Mouse (Mus musculus) kidney, embryonic 14.5 days (tissue): ENCODE data around the gene Elmo1. TPM values are rescaled to one million over a fixed set of nuclear protein-coding genes. Genes with fewer than 3 reads are reported as not detected.

ENCODE experiments used
- ATAC-seq: fragments of 200-750 bp; cut with Nextera tagmentation; 2 replicates; pipeline ENCODE4 v1.8.0; 2017; ENCODE audit warnings: moderate number of reproducible peaks, mild to moderate bottlenecking, moderate TSS enrichment, moderate library complexity; ENCODE audit not compliant: low FRiP score, low TSS enrichment
- H3K27ac ChIP-seq: fragments of 300-500 bp; sonication (generic); 2 replicates; pipeline ENCODE4 v1.5.1; 2014; ENCODE audit warnings: low read depth, mild to moderate bottlenecking, low read length, moderate library complexity, mixed read lengths
- H3K27me3 ChIP-seq: fragments of 300-500 bp; sonication (generic); 2 replicates; pipeline ENCODE4 v1.6.1; 2014; ENCODE audit warnings: mild to moderate bottlenecking, low read length; ENCODE audit not compliant: control insufficient read depth, insufficient read depth
- H3K36me3 ChIP-seq: fragments of 300-500 bp; sonication (generic); 2 replicates; pipeline ENCODE4 v1.6.1; 2014; ENCODE audit warnings: low read length, mixed read lengths; ENCODE audit not compliant: control insufficient read depth, insufficient read depth
- H3K4me1 ChIP-seq: fragments of 300-500 bp; sonication (generic); 2 replicates; pipeline ENCODE4 v1.6.1; 2014; ENCODE audit warnings: low read length, mixed read lengths; ENCODE audit not compliant: control insufficient read depth, insufficient read depth
- H3K4me2 ChIP-seq: fragments of 300-500 bp; sonication (generic); replicated peaks from 2 replicates; pipeline ENCODE4 v1.6.1; 2014; ENCODE audit warnings: low read depth, mild to moderate bottlenecking, low read length
- H3K4me3 ChIP-seq: fragments of 300-500 bp; sonication (generic); 2 replicates; pipeline ENCODE4 v1.5.1; 2014; ENCODE audit warnings: mild to moderate bottlenecking, low read length
- H3K9ac ChIP-seq: fragments of 300-500 bp; sonication (generic); 2 replicates; pipeline ENCODE4 v1.6.1; 2014; ENCODE audit warnings: low read depth, mild to moderate bottlenecking, low read length, moderate library complexity
- H3K9me3 ChIP-seq: fragments of 300-500 bp; sonication (generic); 2 replicates; pipeline ENCODE4 v1.6.1; 2016; ENCODE audit warnings: low read length; ENCODE audit not compliant: control insufficient read depth
- WGBS: fragments of 180-500 bp; shearing (Covaris S2); extraction: QIAGEN DNeasy Blood & Tissue Kit; methylation state at CpG from one replicate; pipeline ENCODE4 v1.1.7; 2014; 5-methylcytosine and 5-hydroxymethylcytosine counted together
- polyA plus RNA-seq: library from polyadenylated mRNA; unstranded; fragments of >200 nt; fragmentation: Nextera tagmentation; extraction: Ambion mirVana; gene quantifications from 2 replicates; pipeline ENCODE4 v1.2.1, GENCODE M21; 2014

Elmo1 gene
- polyA plus RNA-seq, 1 experiment from 2014 or later, result 15.4 TPM

DNA sequence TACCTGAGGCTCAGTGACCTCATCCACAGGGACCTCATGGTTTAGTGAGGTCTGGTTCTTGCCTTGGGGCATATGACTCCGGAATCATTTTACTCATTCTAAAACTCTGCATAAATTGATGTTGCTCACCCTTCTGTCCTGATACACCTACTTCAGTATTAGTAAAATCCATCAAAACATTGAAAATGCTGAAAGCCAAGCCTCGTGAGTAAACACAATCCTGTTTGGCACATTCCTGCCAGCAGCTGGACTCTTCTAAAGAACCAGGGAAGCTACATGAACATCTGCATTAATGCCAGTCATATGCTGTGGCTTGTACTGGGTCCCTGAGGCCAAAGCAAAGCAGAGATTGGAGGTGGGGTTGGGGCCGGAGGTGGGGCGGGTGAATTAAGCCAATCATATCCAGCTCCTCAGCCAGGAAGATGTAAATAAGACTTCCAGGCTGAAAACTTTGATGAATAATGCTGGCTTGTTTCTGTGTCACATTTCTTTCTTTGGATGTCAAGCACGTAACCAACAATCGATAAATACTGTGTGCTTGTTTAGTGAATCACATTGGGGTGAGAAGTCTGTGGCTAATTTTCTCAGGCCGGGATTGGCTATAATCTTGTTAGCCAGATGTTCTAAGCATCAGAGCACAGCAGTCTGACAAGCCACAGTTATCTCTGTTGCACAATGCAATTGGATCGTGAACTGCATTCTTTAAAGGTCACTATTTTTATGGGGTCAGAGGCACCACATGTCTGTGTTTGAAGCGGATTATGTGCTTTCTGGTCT lies 24.9 kb downstream of the Elmo1 start:
- ATAC-seq, result no peak
- no peaks in the 10 kb centered on the region for H3K4me1 ChIP-seq
- H3K27ac ChIP-seq, result no peak overlapping the region
- H3K27me3 ChIP-seq, result no peaks in the 10 kb centered on the region
- H3K9ac ChIP-seq, result no peak overlapping the region
- no peak overlapping the region for H3K4me3 ChIP-seq
- WGBS, result 50% methylated on average over 9 of the region's 9 CpGs
- H3K36me3 ChIP-seq, result no peaks in the 10 kb centered on the region
- H3K9me3 ChIP-seq, result no peaks in the 10 kb centered on the region
- no peak overlapping the region for H3K4me2 ChIP-seq

- no peaks in the 10 kb centered on the region for H3K9me3 ChIP-seq
- ATAC-seq, result no peak
- no peak overlapping the region for H3K4me2 ChIP-seq
- H3K27ac ChIP-seq, result no peak overlapping the region
- 55% methylated on average over 6 of the region's 6 CpGs for WGBS
- no peaks in the 10 kb centered on the region for H3K4me1 ChIP-seq
- H3K36me3 ChIP-seq, result no peaks in the 10 kb centered on the region
- H3K27me3 ChIP-seq, result no peaks in the 10 kb centered on the region
- no peak overlapping the region for H3K4me3 ChIP-seq
- no peak overlapping the region for H3K9ac ChIP-seq
Observed at GRCm38 (mm10) chr13:20116019-20116418, 25.6 kb downstream of the Elmo1 start.

- H3K9ac ChIP-seq, result no peak overlapping the region
- H3K36me3 ChIP-seq, result no peaks in the 10 kb centered on the region
- H3K27ac ChIP-seq, result no peak overlapping the region
- H3K27me3 ChIP-seq, result no peaks in the 10 kb centered on the region
- no peak overlapping the region for H3K4me2 ChIP-seq
- WGBS, result 60% methylated on average over 1 of the region's 1 CpGs
- no peak overlapping the region for H3K4me3 ChIP-seq
- no peaks in the 10 kb centered on the region for H3K9me3 ChIP-seq
- no peak for ATAC-seq
- no peaks in the 10 kb centered on the region for H3K4me1 ChIP-seq
Observed at GRCm38 (mm10) chr13:20116868-20117510, 26.6 kb downstream of the Elmo1 start.

GRCm38 (mm10) chr13:20117691-20118090 lies 27.3 kb downstream of the Elmo1 start:
- no peak overlapping the region for H3K4me3 ChIP-seq
- H3K9me3 ChIP-seq, result no peaks in the 10 kb centered on the region
- H3K4me2 ChIP-seq, result no peak overlapping the region
- WGBS, result 63% methylated on average over 1 of the region's 1 CpGs
- H3K27me3 ChIP-seq, result no peaks in the 10 kb centered on the region
- no peaks in the 10 kb centered on the region for H3K4me1 ChIP-seq
- no peaks in the 10 kb centered on the region for H3K36me3 ChIP-seq
- no peak overlapping the region for H3K27ac ChIP-seq
- ATAC-seq, result no peak
- H3K9ac ChIP-seq, result no peak overlapping the region

DNA sequence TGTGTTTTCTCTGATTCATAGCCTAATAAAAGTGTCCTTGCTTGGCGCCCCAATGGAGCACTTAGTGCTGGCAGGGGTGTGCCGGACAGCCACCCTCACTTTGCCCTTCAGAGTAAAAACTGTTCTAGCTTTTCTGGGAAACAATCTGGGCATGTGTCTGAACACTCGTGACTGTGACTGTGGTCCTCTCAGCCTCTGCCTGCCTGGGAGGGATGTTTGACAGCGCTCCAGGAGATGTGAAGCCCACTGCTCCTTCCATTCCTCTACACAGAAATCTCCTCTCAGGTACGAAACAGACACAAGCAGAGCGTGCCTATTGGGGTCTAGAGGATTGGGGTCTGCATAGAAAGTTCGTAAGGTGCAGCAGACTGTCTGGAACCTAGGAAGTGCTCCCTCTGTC lies 28.5 kb downstream of the Elmo1 start:
- H3K4me1 ChIP-seq, result no peaks in the 10 kb centered on the region
- H3K27me3 ChIP-seq, result no peaks in the 10 kb centered on the region
- H3K4me2 ChIP-seq, result no peak overlapping the region
- no peaks in the 10 kb centered on the region for H3K36me3 ChIP-seq
- no peak overlapping the region for H3K27ac ChIP-seq
- no peaks in the 10 kb centered on the region for H3K9me3 ChIP-seq
- H3K4me3 ChIP-seq, result no peak overlapping the region
- WGBS, result 82% methylated on average over 7 of the region's 7 CpGs
- no peak overlapping the region for H3K9ac ChIP-seq
- ATAC-seq, result no peak

- H3K4me3 ChIP-seq, result no peak overlapping the region
- no peaks in the 10 kb centered on the region for H3K4me1 ChIP-seq
- H3K36me3 ChIP-seq, result no peaks in the 10 kb centered on the region
- no peaks in the 10 kb centered on the region for H3K9me3 ChIP-seq
- H3K27ac ChIP-seq, result no peak overlapping the region
- H3K9ac ChIP-seq, result no peak overlapping the region
- H3K4me2 ChIP-seq, result no peak overlapping the region
- ATAC-seq, result no peak
- H3K27me3 ChIP-seq, result no peaks in the 10 kb centered on the region
- 64% methylated on average over 5 of the region's 5 CpGs for WGBS
Observed at GRCm38 (mm10) chr13:20120723-20121122, 30.3 kb downstream of the Elmo1 start.

DNA sequence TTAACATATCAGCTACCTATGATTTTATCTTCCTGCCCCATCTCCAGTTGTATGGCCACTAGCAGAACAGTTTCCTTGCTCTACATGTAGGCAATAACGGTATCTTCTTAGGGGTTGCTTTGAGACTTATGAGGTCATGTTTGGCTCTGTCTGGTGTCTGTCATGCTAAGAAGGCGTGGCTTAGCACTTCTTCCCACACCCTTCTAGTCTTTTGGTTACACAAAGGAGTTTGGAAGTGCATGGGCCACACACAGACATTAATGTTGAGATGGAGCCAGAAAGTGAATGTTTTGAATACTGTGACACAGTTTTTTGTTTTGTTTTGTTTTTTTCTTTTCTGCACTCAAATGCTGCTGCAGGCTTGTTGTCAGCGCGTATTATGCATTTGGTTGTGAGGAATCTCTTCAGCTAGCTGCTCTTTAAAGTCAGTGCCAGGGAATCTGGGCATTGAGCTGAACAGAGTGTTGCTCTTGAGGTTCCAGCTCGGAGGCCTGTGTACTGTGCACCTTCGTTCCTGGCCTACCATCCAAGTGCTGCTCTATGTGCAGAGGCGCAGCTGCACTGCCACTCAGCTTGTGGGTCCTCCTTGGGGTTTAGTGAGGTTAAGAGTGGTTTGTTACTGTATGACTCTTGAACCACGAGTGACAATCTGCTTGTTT lies 31.1 kb downstream of the Elmo1 start:
- no peak overlapping the region for H3K4me3 ChIP-seq
- 85% methylated on average over 8 of the region's 8 CpGs for WGBS
- no peak overlapping the region for H3K4me2 ChIP-seq
- no peaks in the 10 kb centered on the region for H3K27me3 ChIP-seq
- no peak overlapping the region for H3K9ac ChIP-seq
- no peaks in the 10 kb centered on the region for H3K36me3 ChIP-seq
- H3K27ac ChIP-seq, result no peak overlapping the region
- H3K9me3 ChIP-seq, result no peaks in the 10 kb centered on the region
- no peaks in the 10 kb centered on the region for H3K4me1 ChIP-seq
- no peak for ATAC-seq

DNA sequence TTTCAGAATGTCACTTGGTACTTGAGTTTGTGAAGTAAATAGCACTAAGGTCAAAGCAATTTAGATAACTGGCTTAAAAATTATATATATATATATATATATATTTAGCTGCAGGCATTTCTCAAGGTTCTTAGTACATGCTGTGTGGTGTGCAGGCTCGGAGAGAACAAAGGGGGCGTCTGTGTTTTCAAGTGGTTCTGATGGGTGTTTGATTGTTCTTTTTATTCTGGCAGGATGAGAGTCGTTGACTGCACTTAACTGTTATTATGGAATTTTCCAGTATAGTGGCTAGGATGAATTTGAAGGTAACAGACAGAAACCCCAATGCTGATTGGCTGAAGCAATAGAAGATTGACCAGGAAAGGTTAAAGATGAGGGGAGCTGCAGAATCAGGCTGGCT lies 33.6 kb downstream of the Elmo1 start:
- Histone ChIP-seq H3K9me3 (no peaks in the 10 kb centered on the region), H3K4me3 (no peak overlapping the region), H3K4me2 (no peak overlapping the region), H3K27me3 (no peaks in the 10 kb centered on the region), H3K4me1 (peaks cover 2% of the 10 kb centered on the region; the same call in 1 of the 2 replicates), H3K27ac (no peak overlapping the region), H3K36me3 (no peaks in the 10 kb centered on the region), H3K9ac (no peak overlapping the region)
- 63% methylated on average over 3 of the region's 3 CpGs for WGBS
- no peak for ATAC-seq

DNA sequence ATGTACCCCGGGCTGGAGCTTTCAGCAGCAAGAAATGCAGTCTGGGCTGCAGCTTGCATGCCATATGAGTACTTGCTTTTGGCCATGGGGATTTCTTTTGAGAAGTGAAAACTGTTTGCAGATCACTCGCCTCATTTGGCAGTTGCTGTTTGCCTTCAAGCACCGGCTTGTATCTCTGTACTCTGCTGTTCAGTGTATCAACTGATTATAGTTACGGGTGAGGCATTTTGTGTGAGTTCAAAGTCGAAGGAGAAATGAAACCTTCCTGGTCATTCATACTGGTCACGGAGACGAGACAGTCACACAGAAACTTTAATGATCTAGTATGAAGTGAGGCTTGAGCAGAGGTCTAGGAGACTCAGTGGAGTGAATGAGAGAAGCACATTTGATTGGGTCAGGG lies 34.6 kb downstream of the Elmo1 start:
- WGBS, result 72% methylated on average over 7 of the region's 7 CpGs
- no peak overlapping the region for H3K27ac ChIP-seq

More for the DNA sequence above, 34.6 kb downstream of the Elmo1 start:
- Histone ChIP-seq H3K9me3 (no peaks in the 10 kb centered on the region), H3K9ac (no peak overlapping the region), H3K36me3 (no peaks in the 10 kb centered on the region), H3K4me2 (no peak overlapping the region), H3K27me3 (no peaks in the 10 kb centered on the region), H3K4me3 (no peak overlapping the region), H3K4me1 (peaks cover 2% of the 10 kb centered on the region; the same call in 1 of the 2 replicates)
- ATAC-seq, result no peak
